Mouse (Mus musculus) granulocyte monocyte progenitor cell, adult 5-6 weeks (primary cell): ENCODE results near the gene Ccdc57. TPM values are rescaled to one million over a fixed set of nuclear protein-coding genes. Genes with fewer than 3 reads are reported as not detected.
"Not testable (repeated sequence)": the region's sequence is repeated elsewhere in the genome, so short reads cannot be mapped to it uniquely, and the experiment has no call there.

ENCODE experiments used
- ATAC-seq: replicated peaks from 2 replicates; pipeline ENCODE4 v1.8.0; 2016; ENCODE audit warnings: mild to moderate bottlenecking, moderate TSS enrichment, inconsistent platforms; ENCODE audit not compliant: poor library complexity, severe bottlenecking
- total RNA-seq, 2 experiments: library from RNA; stranded (forward) in 1 of 2; stranded (reverse) in 1 of 2; fragments of 200-712, 200-1000 nt in 1 of 2; fragments of >200 nt in 1 of 2; fragmentation: Nextera tagmentation in 1 of 2; gene quantifications; 2 replicates each; pipeline ENCODE4 v1.2.3; 2014 to 2017

Ccdc57 gene
- total RNA-seq, 2 experiments from 2014 or later = 4.6 to 6.9 TPM

- ATAC-seq = no peak; the same call in 1 of the 2 replicates
These were observed 78.9 kb downstream of the Ccdc57 start for GRCm38 (mm10) chr11:120853788-120854187.

GRCm38 (mm10) chr11:120853158-120853557 is 79.5 kb downstream of the Ccdc57 start:
- no peak for ATAC-seq

- no peak for ATAC-seq
These were observed 80.4 kb downstream of the Ccdc57 start for GRCm38 (mm10) chr11:120852083-120852935.

- no peak for ATAC-seq
These were observed 81.1 kb downstream of the Ccdc57 start for GRCm38 (mm10) chr11:120851582-120851981.

GRCm38 (mm10) chr11:120851132-120851531 is 81.5 kb downstream of the Ccdc57 start:
- ATAC-seq = no peak

GRCm38 (mm10) chr11:120850331-120851030 is 82.2 kb downstream of the Ccdc57 start:
- ATAC-seq = peak; percentile 32

- no peak for ATAC-seq
These were observed 85.8 kb downstream of the Ccdc57 start for GRCm38 (mm10) chr11:120846725-120847475.

- no peak for ATAC-seq
These were observed 88.3 kb downstream of the Ccdc57 start for GRCm38 (mm10) chr11:120844329-120844728.

- ATAC-seq = no peak
These were observed 99.0 kb downstream of the Ccdc57 start for GRCm38 (mm10) chr11:120833555-120834280.

- not testable (repeated sequence) for ATAC-seq
These were observed 99.7 kb downstream of the Ccdc57 start for GRCm38 (mm10) chr11:120832962-120833361.

- no peak for ATAC-seq
These were observed 100.8 kb downstream of the Ccdc57 start for GRCm38 (mm10) chr11:120831659-120832440.

- no peak for ATAC-seq
These were observed 102.0 kb downstream of the Ccdc57 start for GRCm38 (mm10) chr11:120830686-120831085.

GRCm38 (mm10) chr11:120829757-120830532 is 102.7 kb downstream of the Ccdc57 start:
- no peak for ATAC-seq

- no peak for ATAC-seq
These were observed 104.3 kb downstream of the Ccdc57 start for GRCm38 (mm10) chr11:120828416-120828815.

GRCm38 (mm10) chr11:120826016-120826953 is 106.4 kb downstream of the Ccdc57 start:
- no peak for ATAC-seq

GRCm38 (mm10) chr11:120825289-120825863 is 107.3 kb downstream of the Ccdc57 start:
- ATAC-seq = no peak

- ATAC-seq = no peak
These were observed 107.8 kb downstream of the Ccdc57 start for GRCm38 (mm10) chr11:120824787-120825288.
